Mouse (Mus musculus) ES-E14 (cell line): ENCODE measurements around the gene Cd3g. TPM values are rescaled to one million over a fixed set of nuclear protein-coding genes. Genes with fewer than 3 reads are reported as not detected.

ENCODE experiments used
- DNase-seq: peaks from one replicate; pipeline ENCODE4 v3.0.0-alpha.2; 2013; ENCODE audit warnings: low read depth, low spot score
- H3K27ac ChIP-seq: 2 replicates; pipeline ENCODE4 v1.5.1; 2012; ENCODE audit warnings: low read depth, mild to moderate bottlenecking, low read length, moderate library complexity, mixed read lengths; ENCODE audit not compliant: poor library complexity, insufficient read depth, severe bottlenecking
- H3K36me3 ChIP-seq: 2 replicates; pipeline ENCODE4 v1.6.1; 2012; ENCODE audit warnings: mild to moderate bottlenecking, low read length, moderate library complexity, mixed read lengths; ENCODE audit not compliant: control insufficient read depth, poor library complexity, insufficient read depth, severe bottlenecking
- H3K4me1 ChIP-seq, 2 experiments: fragments of 150-350 bp in 1 of 2; sonication (generic) in 1 of 2; 2 replicates each; pipeline ENCODE4 v1.6.1; 2012; ENCODE audit warnings: low read length in 2 of 2, mild to moderate bottlenecking in 1 of 2, mixed read lengths in 1 of 2; ENCODE audit not compliant: control insufficient read depth in 2 of 2, insufficient read depth in 2 of 2, poor library complexity in 1 of 2
- H3K4me3 ChIP-seq, 2 experiments: fragments of 150-350 bp in 1 of 2; sonication (generic) in 1 of 2; 2 replicates each; pipeline ENCODE4 v1.5.1; 2012; ENCODE audit warnings: low read length in 2 of 2, low read depth in 1 of 2, mild to moderate bottlenecking in 1 of 2, mixed read lengths in 1 of 2; ENCODE audit not compliant: insufficient read depth in 1 of 2, poor library complexity in 1 of 2, severe bottlenecking in 1 of 2
- H3K9ac ChIP-seq: 2 replicates; pipeline ENCODE4 v1.6.1; 2012; ENCODE audit warnings: low read depth, mild to moderate bottlenecking, low read length, mixed read lengths; ENCODE audit not compliant: poor library complexity, insufficient read depth, severe bottlenecking
- H3K9me3 ChIP-seq: fragments of 150-350 bp; sonication (generic); 2 replicates; pipeline ENCODE4 v1.6.1; 2012; ENCODE audit warnings: low read depth, mild to moderate bottlenecking, low read length; ENCODE audit not compliant: control insufficient read depth, insufficient read depth
- CHD2 ChIP-seq: IDR thresholded peaks from 2 replicates; pipeline ENCODE4 v1.6.1; 2014; ENCODE audit warnings: mild to moderate bottlenecking, low read depth, low read length, inconsistent platforms
- HCFC1 ChIP-seq: IDR thresholded peaks from 2 replicates; pipeline ENCODE4 v1.6.1; 2012; ENCODE audit warnings: low read length, inconsistent platforms, borderline replicate concordance; ENCODE audit not compliant: insufficient read depth
- MAFK ChIP-seq: IDR thresholded peaks from 2 replicates; pipeline ENCODE4 v1.6.1; 2014; ENCODE audit warnings: mild to moderate bottlenecking, low read depth, low read length, inconsistent platforms; ENCODE audit not compliant: insufficient read depth
- ZC3H11A ChIP-seq: IDR thresholded peaks from 2 replicates; pipeline ENCODE4 v1.6.1; 2012; ENCODE audit warnings: low read depth, mild to moderate bottlenecking, inconsistent platforms, low read length, borderline replicate concordance
- ZNF384 ChIP-seq: IDR thresholded peaks from 2 replicates; pipeline ENCODE4 v1.6.1; 2012; ENCODE audit warnings: low read depth, low read length, inconsistent platforms
- in situ Hi-C, 2 experiments: fragments of 600-800 bp; cut with MboI; formaldehyde crosslinking; loops; one replicate each; pipeline ENCODE4 v1.15.1; 2025; ENCODE audit warnings: low sequenced_read_pairs in 2 of 2, inconsistent platforms in 1 of 2; ENCODE audit not compliant: unreplicated experiment in 2 of 2
- total RNA-seq: library from RNA; depleted of rRNA; stranded (reverse); fragments of 300-350 nt; gene quantifications from 2 replicates; pipeline ENCODE4 v1.2.3, GENCODE M21; 2012

The Cd3g gene
- total RNA-seq, 1 experiment: 0.27 TPM

- Histone ChIP-seq H3K4me3 (no peak overlapping the region), H3K36me3 (no peaks in the 10 kb centered on the region), H3K4me1 (no peaks in the 10 kb centered on the region), H3K9me3 (no peaks in the 10 kb centered on the region), H3K27ac (no peak overlapping the region), H3K9ac (no peak overlapping the region)
- TF ChIP-seq CHD2 (no peak), ZNF384 (no peak)
- in situ Hi-C loops: no loop called here
- no peak for DNase-seq
Observed at GRCm38 (mm10) chr9:44993268-44993667, 13.0 kb upstream of the Cd3g start.

- DNase-seq: no peak
- TF ChIP-seq CHD2 (no peak), ZC3H11A (no peak), MAFK (no peak), HCFC1 (no peak), ZNF384 (no peak)
- in situ Hi-C loops: no loop called here
Observed at GRCm38 (mm10) chr9:44992271-44992670, 12.0 kb upstream of the Cd3g start.

GRCm38 (mm10) chr9:44991821-44992220, 11.6 kb upstream of the Cd3g start:
- no peaks in the 10 kb centered on the region for H3K4me1 ChIP-seq
- no peak for DNase-seq
- no peaks in the 10 kb centered on the region for H3K36me3 ChIP-seq
- TF ChIP-seq MAFK (no peak), ZC3H11A (no peak), ZNF384 (no peak), HCFC1 (no peak), CHD2 (no peak)
- H3K9ac ChIP-seq: no peak overlapping the region
- H3K4me3 ChIP-seq: no peak overlapping the region
- in situ Hi-C loops: no loop called here
- H3K27ac ChIP-seq: no peak overlapping the region
- no peaks in the 10 kb centered on the region for H3K9me3 ChIP-seq

More at GRCm38 (mm10) chr9:44992271-44992670, 12.0 kb upstream of the Cd3g start:
- Histone ChIP-seq H3K27ac (no peak overlapping the region), H3K36me3 (no peaks in the 10 kb centered on the region), H3K4me1 (no peaks in the 10 kb centered on the region), H3K4me3 (no peak overlapping the region), H3K9me3 (no peaks in the 10 kb centered on the region), H3K9ac (no peak overlapping the region)

DNA sequence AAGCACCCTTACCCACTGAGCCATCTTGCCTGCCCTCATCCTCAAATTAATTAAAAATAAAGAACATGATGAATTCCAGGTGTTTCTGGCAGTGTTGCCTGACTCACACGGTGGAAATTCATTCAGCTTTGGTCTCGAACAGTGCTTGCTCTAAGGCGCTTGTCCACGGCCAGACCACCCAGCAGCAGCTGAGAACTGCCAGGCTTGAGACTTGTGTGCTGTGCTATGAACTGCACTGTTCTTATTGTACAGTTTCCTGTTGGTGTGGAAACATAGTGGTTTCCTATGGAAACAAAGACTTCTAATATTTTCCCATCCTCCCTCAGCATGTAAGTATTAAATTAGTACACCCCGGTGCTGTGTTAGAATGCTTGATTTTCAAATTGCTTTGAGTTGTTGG, 6.7 kb upstream of the Cd3g start:
- TF ChIP-seq ZC3H11A: no peak
- TF ChIP-seq ZNF384: no peak
- no peak for TF ChIP-seq CHD2
- no peak for TF ChIP-seq MAFK
- no peak for TF ChIP-seq HCFC1
- Histone ChIP-seq H3K4me1 (peaks cover 0 to 2% of the 10 kb centered on the region in 2 experiments; a peak in 1 of 4 replicates), H3K4me3 (no peak overlapping the region), H3K9ac (no peak overlapping the region), H3K36me3 (no peaks in the 10 kb centered on the region), H3K9me3 (no peaks in the 10 kb centered on the region), H3K27ac (no peak overlapping the region)
- in situ Hi-C loops: no loop called here
- no peak for DNase-seq

- Histone ChIP-seq H3K27ac (no peak overlapping the region), H3K4me1 (peaks cover 0 to 2% of the 10 kb centered on the region in 2 experiments; a peak in 1 of 4 replicates), H3K9ac (no peak overlapping the region), H3K36me3 (no peaks in the 10 kb centered on the region), H3K9me3 (no peaks in the 10 kb centered on the region), H3K4me3 (no peak overlapping the region)
- in situ Hi-C loops: no loop called here
- no peak for DNase-seq
- no peak for TF ChIP-seq MAFK
Observed at GRCm38 (mm10) chr9:44986242-44986781, 6.1 kb upstream of the Cd3g start.
